Mouse (Mus musculus): ENCODE results near the gene Comp. TPM values are rescaled to one million over a fixed set of nuclear protein-coding genes. Genes with fewer than 3 reads are reported as not detected.

Comp gene
- total RNA-seq, 1 experiment = 1.2 TPM

GRCm38 (mm10) chr8:70351035-70351999 is 22.0 kb upstream of the Comp start:
- peaks cover 9 to 37% of the 10 kb centered on the region in 2 experiments for H3K4me1 ChIP-seq (ENCODE audit: control insufficient read depth in 2 of 2, insufficient read depth in 2 of 2, low read length in 2 of 2, poor library complexity in 1 of 2)
- H3K36me3 ChIP-seq (ENCODE audit: control insufficient read depth, insufficient read depth, low read length, poor library complexity, severe bottlenecking) = peaks cover 34% of the 10 kb centered on the region; the same call in 1 of the 2 replicates
- peak overlapping the region; percentile 79 to 91 for H3K4me3 ChIP-seq (ENCODE audit: insufficient read depth in 1 of 2, low read depth in 1 of 2, low read length in 2 of 2, poor library complexity in 1 of 2, severe bottlenecking in 1 of 2)
- in situ Hi-C loops (cut with MboI; ENCODE audit: low sequenced_read_pairs in 2 of 2, unreplicated experiment in 2 of 2) = no loop called here
- H3K9me3 ChIP-seq (ENCODE audit: control insufficient read depth, insufficient read depth, low read depth, low read length) = no peaks in the 10 kb centered on the region
- no peak overlapping the region for H3K27ac ChIP-seq (ENCODE audit: insufficient read depth, low read depth, low read length, poor library complexity, severe bottlenecking)
- 0 out of 2 replicates have a peak, but pooled peaks have one; percentile 33 for TF ChIP-seq MAFK (IDR thresholded peaks at IDR 0.05; ENCODE audit: insufficient read depth, low read depth, low read length)
- TF ChIP-seq ZC3H11A (IDR thresholded peaks at IDR 0.05; ENCODE audit: borderline replicate concordance, low read depth, low read length) = no peak
- TF ChIP-seq HCFC1 (IDR thresholded peaks at IDR 0.05; ENCODE audit: borderline replicate concordance, insufficient read depth, low read length) = no peak
- TF ChIP-seq ZNF384 (IDR thresholded peaks at IDR 0.05; ENCODE audit: low read depth, low read length) = no peak
- TF ChIP-seq CHD2 (IDR thresholded peaks at IDR 0.05; ENCODE audit: low read depth, low read length) = no peak
- peak overlapping the region; percentile 96 for H3K9ac ChIP-seq (ENCODE audit: insufficient read depth, low read depth, low read length, poor library complexity, severe bottlenecking)
- DNase-seq (ENCODE audit: low read depth, low spot score) = no peak

DNA sequence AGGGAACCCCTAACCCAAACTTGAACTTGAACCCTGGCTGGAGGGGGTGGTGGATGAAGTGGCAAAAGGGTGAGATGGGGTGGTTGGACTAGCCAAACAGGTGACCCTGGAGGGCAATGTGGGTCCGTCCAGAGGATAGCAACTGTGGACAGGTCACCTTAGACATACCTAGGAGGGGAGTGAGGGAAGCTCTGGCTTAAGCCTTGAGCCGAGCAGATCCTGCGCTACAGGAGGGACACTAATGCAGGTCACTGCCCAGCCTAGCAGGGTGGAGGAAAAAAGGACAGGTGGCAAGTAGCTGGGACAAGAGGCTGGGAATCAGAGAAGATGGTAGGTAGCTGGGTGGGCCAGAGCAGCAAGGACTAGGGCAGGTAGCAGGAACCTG is 21.4 kb upstream of the Comp start:
- H3K27ac ChIP-seq (ENCODE audit: insufficient read depth, low read depth, low read length, poor library complexity, severe bottlenecking) = no peak overlapping the region
- H3K9me3 ChIP-seq (ENCODE audit: control insufficient read depth, insufficient read depth, low read depth, low read length) = no peaks in the 10 kb centered on the region
- no peak for TF ChIP-seq CHD2 (IDR thresholded peaks at IDR 0.05; ENCODE audit: low read depth, low read length)
- no peak for TF ChIP-seq ZNF384 (IDR thresholded peaks at IDR 0.05; ENCODE audit: low read depth, low read length)
- H3K36me3 ChIP-seq (ENCODE audit: control insufficient read depth, insufficient read depth, low read length, poor library complexity, severe bottlenecking) = peaks cover 29% of the 10 kb centered on the region; the same call in 1 of the 2 replicates
- H3K4me3 ChIP-seq (ENCODE audit: insufficient read depth in 1 of 2, low read depth in 1 of 2, low read length in 2 of 2, poor library complexity in 1 of 2, severe bottlenecking in 1 of 2) = peak overlapping the region; percentile 79 to 91
- DNase-seq (ENCODE audit: low read depth, low spot score) = no peak
- H3K4me1 ChIP-seq (ENCODE audit: control insufficient read depth in 2 of 2, insufficient read depth in 2 of 2, low read length in 2 of 2, poor library complexity in 1 of 2) = peaks cover 12 to 34% of the 10 kb centered on the region in 2 experiments
- in situ Hi-C loops (cut with MboI; ENCODE audit: low sequenced_read_pairs in 2 of 2, unreplicated experiment in 2 of 2) = no loop called here
- H3K9ac ChIP-seq (ENCODE audit: insufficient read depth, low read depth, low read length, poor library complexity, severe bottlenecking) = peak overlapping the region; percentile 96

GRCm38 (mm10) chr8:70352657-70353151 is 20.7 kb upstream of the Comp start:
- peak overlapping the region; percentile 79 to 91 for H3K4me3 ChIP-seq (ENCODE audit: insufficient read depth in 1 of 2, low read depth in 1 of 2, low read length in 2 of 2, poor library complexity in 1 of 2, severe bottlenecking in 1 of 2)
- in situ Hi-C loops (cut with MboI; ENCODE audit: low sequenced_read_pairs in 2 of 2, unreplicated experiment in 2 of 2) = no loop called here
- H3K9me3 ChIP-seq (ENCODE audit: control insufficient read depth, insufficient read depth, low read depth, low read length) = no peaks in the 10 kb centered on the region
- peak overlapping the region; percentile 75 for H3K27ac ChIP-seq (ENCODE audit: insufficient read depth, low read depth, low read length, poor library complexity, severe bottlenecking)
- H3K9ac ChIP-seq (ENCODE audit: insufficient read depth, low read depth, low read length, poor library complexity, severe bottlenecking) = peak overlapping the region; percentile 96
- no peak for DNase-seq (ENCODE audit: low read depth, low spot score)
- no peak for TF ChIP-seq CHD2 (IDR thresholded peaks at IDR 0.05; ENCODE audit: low read depth, low read length)
- TF ChIP-seq MAFK (IDR thresholded peaks at IDR 0.05; ENCODE audit: insufficient read depth, low read depth, low read length) = no peak
- TF ChIP-seq ZNF384 (IDR thresholded peaks at IDR 0.05; ENCODE audit: low read depth, low read length) = no peak
- no peak for TF ChIP-seq HCFC1 (IDR thresholded peaks at IDR 0.05; ENCODE audit: borderline replicate concordance, insufficient read depth, low read length)
- TF ChIP-seq ZC3H11A (IDR thresholded peaks at IDR 0.05; ENCODE audit: borderline replicate concordance, low read depth, low read length) = no peak
- peaks cover 12 to 32% of the 10 kb centered on the region in 2 experiments for H3K4me1 ChIP-seq (ENCODE audit: control insufficient read depth in 2 of 2, insufficient read depth in 2 of 2, low read length in 2 of 2, poor library complexity in 1 of 2)
- H3K36me3 ChIP-seq (ENCODE audit: control insufficient read depth, insufficient read depth, low read length, poor library complexity, severe bottlenecking) = peaks cover 27% of the 10 kb centered on the region; the same call in 1 of the 2 replicates

GRCm38 (mm10) chr8:70353194-70353817 is 20.1 kb upstream of the Comp start, which contains the start of gene Upf1:
Gene Upf1 (minus strand): TSS chr8:70353278.
- Histone ChIP-seq H3K9me3 (ENCODE audit: control insufficient read depth, insufficient read depth, low read depth, low read length) (no peaks in the 10 kb centered on the region), H3K27ac (ENCODE audit: insufficient read depth, low read depth, low read length, poor library complexity, severe bottlenecking) (peak within 1 kb of the TSS; percentile 75), H3K9ac (ENCODE audit: insufficient read depth, low read depth, low read length, poor library complexity, severe bottlenecking) (peak within 1 kb of the TSS; percentile 96), H3K4me3 (ENCODE audit: insufficient read depth in 1 of 2, low read depth in 1 of 2, low read length in 2 of 2, poor library complexity in 1 of 2, severe bottlenecking in 1 of 2) (peak within 1 kb of the TSS; percentile 79 to 91), H3K36me3 (ENCODE audit: control insufficient read depth, insufficient read depth, low read length, poor library complexity, severe bottlenecking) (peaks cover 24% of the 10 kb centered on the region; the same call in 1 of the 2 replicates), H3K4me1 (ENCODE audit: control insufficient read depth in 2 of 2, insufficient read depth in 2 of 2, low read length in 2 of 2, poor library complexity in 1 of 2) (peaks cover 12 to 33% of the 10 kb centered on the region in 2 experiments)
- in situ Hi-C loops (cut with MboI; ENCODE audit: low sequenced_read_pairs in 2 of 2, unreplicated experiment in 2 of 2) = no loop called here
- no peak for TF ChIP-seq ZNF384 (IDR thresholded peaks at IDR 0.05; ENCODE audit: low read depth, low read length)
- DNase-seq (ENCODE audit: low read depth, low spot score) = peak; percentile 97
